Mouse (Mus musculus): ENCODE data around the gene Elmo1. TPM values are rescaled to one million over a fixed set of nuclear protein-coding genes. Genes with fewer than 3 reads are reported as not detected.

Gene Elmo1
- polyA plus RNA-seq, 1 experiment from 2014 or later = 12.2 TPM

DNA sequence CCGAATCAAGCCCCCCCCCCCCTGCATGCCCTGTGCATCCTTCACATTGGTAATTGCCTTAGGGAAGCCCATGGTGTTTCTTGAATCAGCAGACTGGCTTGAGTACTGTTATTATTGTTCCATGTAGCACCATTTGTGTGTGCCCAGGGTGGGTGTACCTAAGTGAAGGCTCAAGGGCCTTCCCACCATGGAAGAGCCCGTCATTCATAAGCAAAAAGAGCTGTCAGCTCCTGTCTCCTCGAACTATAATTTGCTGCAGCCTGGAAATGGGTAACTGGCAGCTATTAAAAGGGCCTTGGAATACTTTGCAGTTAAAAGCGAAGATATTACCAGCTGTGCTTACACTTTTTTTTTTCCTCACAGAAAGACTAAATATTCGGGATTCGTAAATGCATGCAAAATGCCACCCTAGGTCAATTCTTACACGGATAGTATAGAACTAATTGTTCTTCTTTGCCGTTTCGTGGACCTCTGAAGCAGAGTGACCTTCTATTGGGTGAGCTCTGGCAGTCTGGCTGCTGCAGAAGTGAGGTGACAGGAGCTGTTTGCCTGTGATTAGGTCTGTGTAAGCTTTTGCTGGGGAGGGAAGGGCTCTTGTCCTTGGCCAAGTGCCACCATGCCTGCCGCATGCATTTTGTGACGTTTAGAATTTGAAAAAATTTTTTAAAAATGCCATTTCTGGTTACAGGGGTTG, 19.7 kb downstream of the Elmo1 start:
- Histone ChIP-seq H3K9me3 (ENCODE audit: control insufficient read depth, low read depth, low read length) (no peaks in the 10 kb centered on the region), H3K9ac (replicated peaks; ENCODE audit: low read depth, low read length) (no peak overlapping the region), H3K36me3 (ENCODE audit: control insufficient read depth, insufficient read depth, low read length) (no peaks in the 10 kb centered on the region), H3K4me2 (replicated peaks; ENCODE audit: low read depth, low read length) (no peak overlapping the region), H3K4me1 (ENCODE audit: control insufficient read depth, insufficient read depth, low read length) (no peaks in the 10 kb centered on the region), H3K27me3 (ENCODE audit: control insufficient read depth, insufficient read depth, low read length) (no peaks in the 10 kb centered on the region), H3K4me3 (ENCODE audit: low read depth, low read length) (no peak overlapping the region), H3K27ac (ENCODE audit: low read length) (no peak overlapping the region)
- no peak for ATAC-seq (ENCODE audit: insufficient number of reproducible peaks, insufficient read depth, low FRiP score, low read depth)
- WGBS = 58% methylated on average over 11 of the region's 11 CpGs

DNA sequence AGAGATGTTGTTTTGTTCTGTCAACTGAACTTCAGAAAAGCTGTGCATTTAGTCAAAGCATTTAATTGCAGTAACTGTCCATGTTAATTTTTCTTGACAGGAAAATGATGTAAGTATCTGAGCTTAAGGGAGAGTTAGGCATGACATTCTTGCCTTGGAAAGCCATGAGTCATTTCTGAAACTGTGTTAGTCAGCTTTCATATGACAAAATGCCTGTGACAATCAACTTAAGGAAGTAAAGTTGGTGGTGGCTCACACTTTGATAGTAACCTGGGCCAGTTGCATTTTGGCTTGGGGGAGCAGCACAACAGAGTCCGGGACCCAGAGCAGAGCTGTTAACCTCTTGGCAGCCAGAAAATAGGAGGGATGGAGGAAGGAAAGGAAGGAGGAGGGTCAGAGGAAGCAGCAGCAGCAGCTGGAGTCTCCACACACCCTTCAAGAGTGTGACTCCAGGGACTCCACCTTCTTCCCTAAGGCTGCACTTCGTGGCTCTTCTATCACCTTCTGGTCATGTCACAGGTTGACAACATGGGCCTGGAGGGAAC, 20.9 kb downstream of the Elmo1 start:
- no peak overlapping the region for H3K27ac ChIP-seq (ENCODE audit: low read length)
- 42% methylated on average over 2 of the region's 2 CpGs for WGBS
- H3K36me3 ChIP-seq (ENCODE audit: control insufficient read depth, insufficient read depth, low read length) = no peaks in the 10 kb centered on the region
- no peak for ATAC-seq (ENCODE audit: insufficient number of reproducible peaks, insufficient read depth, low FRiP score, low read depth)
- no peak overlapping the region for H3K4me2 ChIP-seq (replicated peaks; ENCODE audit: low read depth, low read length)
- no peak overlapping the region for H3K4me3 ChIP-seq (ENCODE audit: low read depth, low read length)
- H3K27me3 ChIP-seq (ENCODE audit: control insufficient read depth, insufficient read depth, low read length) = no peaks in the 10 kb centered on the region
- no peak overlapping the region for H3K9ac ChIP-seq (replicated peaks; ENCODE audit: low read depth, low read length)
- H3K9me3 ChIP-seq (ENCODE audit: control insufficient read depth, low read depth, low read length) = no peaks in the 10 kb centered on the region
- H3K4me1 ChIP-seq (ENCODE audit: control insufficient read depth, insufficient read depth, low read length) = no peaks in the 10 kb centered on the region; the same call in 1 of the 2 replicates

- H3K9ac ChIP-seq (replicated peaks; ENCODE audit: low read depth, low read length) = no peak overlapping the region
- H3K4me3 ChIP-seq (ENCODE audit: low read depth, low read length) = no peak overlapping the region
- no peaks in the 10 kb centered on the region for H3K9me3 ChIP-seq (ENCODE audit: control insufficient read depth, low read depth, low read length)
- peaks cover 2% of the 10 kb centered on the region; the same call in 1 of the 2 replicates for H3K4me1 ChIP-seq (ENCODE audit: control insufficient read depth, insufficient read depth, low read length)
- H3K4me2 ChIP-seq (replicated peaks; ENCODE audit: low read depth, low read length) = no peak overlapping the region
- 48% methylated on average over 9 of the region's 9 CpGs for WGBS
- no peaks in the 10 kb centered on the region for H3K36me3 ChIP-seq (ENCODE audit: control insufficient read depth, insufficient read depth, low read length)
- H3K27me3 ChIP-seq (ENCODE audit: control insufficient read depth, insufficient read depth, low read length) = no peaks in the 10 kb centered on the region
- peak; percentile 46; the same call in 1 of the 2 replicates for ATAC-seq (ENCODE audit: insufficient number of reproducible peaks, insufficient read depth, low FRiP score, low read depth)
- H3K27ac ChIP-seq (ENCODE audit: low read length) = no peak overlapping the region
Measured at GRCm38 (mm10) chr13:20115131-20115907, 24.9 kb downstream of the Elmo1 start.

- Histone ChIP-seq H3K27me3 (ENCODE audit: control insufficient read depth, insufficient read depth, low read length) (no peaks in the 10 kb centered on the region), H3K4me2 (replicated peaks; ENCODE audit: low read depth, low read length) (no peak overlapping the region), H3K9ac (replicated peaks; ENCODE audit: low read depth, low read length) (no peak overlapping the region), H3K9me3 (ENCODE audit: control insufficient read depth, low read depth, low read length) (no peaks in the 10 kb centered on the region), H3K4me3 (ENCODE audit: low read depth, low read length) (no peak overlapping the region), H3K36me3 (ENCODE audit: control insufficient read depth, insufficient read depth, low read length) (no peaks in the 10 kb centered on the region), H3K4me1 (ENCODE audit: control insufficient read depth, insufficient read depth, low read length) (peaks cover 2% of the 10 kb centered on the region; the same call in 1 of the 2 replicates), H3K27ac (ENCODE audit: low read length) (no peak overlapping the region)
- ATAC-seq (ENCODE audit: insufficient number of reproducible peaks, insufficient read depth, low FRiP score, low read depth) = no peak
- WGBS = 59% methylated on average over 6 of the region's 6 CpGs
Measured at GRCm38 (mm10) chr13:20116019-20116418, 25.6 kb downstream of the Elmo1 start.

- Histone ChIP-seq H3K27ac (ENCODE audit: low read length) (no peak overlapping the region), H3K4me3 (ENCODE audit: low read depth, low read length) (no peak overlapping the region), H3K9me3 (ENCODE audit: control insufficient read depth, low read depth, low read length) (no peaks in the 10 kb centered on the region), H3K9ac (replicated peaks; ENCODE audit: low read depth, low read length) (no peak overlapping the region), H3K4me2 (replicated peaks; ENCODE audit: low read depth, low read length) (no peak overlapping the region), H3K36me3 (ENCODE audit: control insufficient read depth, insufficient read depth, low read length) (no peaks in the 10 kb centered on the region), H3K4me1 (ENCODE audit: control insufficient read depth, insufficient read depth, low read length) (peaks cover 2% of the 10 kb centered on the region; the same call in 1 of the 2 replicates), H3K27me3 (ENCODE audit: control insufficient read depth, insufficient read depth, low read length) (no peaks in the 10 kb centered on the region)
- ATAC-seq (ENCODE audit: insufficient number of reproducible peaks, insufficient read depth, low FRiP score, low read depth) = no peak
- WGBS = 67% methylated on average over 1 of the region's 1 CpGs
Measured at GRCm38 (mm10) chr13:20116868-20117510, 26.6 kb downstream of the Elmo1 start.

GRCm38 (mm10) chr13:20117691-20118090, 27.3 kb downstream of the Elmo1 start:
- H3K4me2 ChIP-seq (replicated peaks; ENCODE audit: low read depth, low read length) = no peak overlapping the region
- H3K9ac ChIP-seq (replicated peaks; ENCODE audit: low read depth, low read length) = no peak overlapping the region
- no peaks in the 10 kb centered on the region for H3K36me3 ChIP-seq (ENCODE audit: control insufficient read depth, insufficient read depth, low read length)
- no peaks in the 10 kb centered on the region for H3K9me3 ChIP-seq (ENCODE audit: control insufficient read depth, low read depth, low read length)
- no peak overlapping the region for H3K4me3 ChIP-seq (ENCODE audit: low read depth, low read length)
- H3K4me1 ChIP-seq (ENCODE audit: control insufficient read depth, insufficient read depth, low read length) = peaks cover 2% of the 10 kb centered on the region; the same call in 1 of the 2 replicates
- H3K27me3 ChIP-seq (ENCODE audit: control insufficient read depth, insufficient read depth, low read length) = no peaks in the 10 kb centered on the region
- H3K27ac ChIP-seq (ENCODE audit: low read length) = no peak overlapping the region
- ATAC-seq (ENCODE audit: insufficient number of reproducible peaks, insufficient read depth, low FRiP score, low read depth) = no peak
- 73% methylated on average over 1 of the region's 1 CpGs for WGBS

- H3K4me2 ChIP-seq (replicated peaks; ENCODE audit: low read depth, low read length) = no peak overlapping the region
- 87% methylated on average over 7 of the region's 7 CpGs for WGBS
- no peak overlapping the region for H3K9ac ChIP-seq (replicated peaks; ENCODE audit: low read depth, low read length)
- peaks cover 2% of the 10 kb centered on the region; the same call in 1 of the 2 replicates for H3K4me1 ChIP-seq (ENCODE audit: control insufficient read depth, insufficient read depth, low read length)
- ATAC-seq (ENCODE audit: insufficient number of reproducible peaks, insufficient read depth, low FRiP score, low read depth) = no peak
- H3K27me3 ChIP-seq (ENCODE audit: control insufficient read depth, insufficient read depth, low read length) = no peaks in the 10 kb centered on the region
- no peaks in the 10 kb centered on the region for H3K9me3 ChIP-seq (ENCODE audit: control insufficient read depth, low read depth, low read length)
- H3K4me3 ChIP-seq (ENCODE audit: low read depth, low read length) = no peak overlapping the region
- H3K27ac ChIP-seq (ENCODE audit: low read length) = no peak overlapping the region
- no peaks in the 10 kb centered on the region for H3K36me3 ChIP-seq (ENCODE audit: control insufficient read depth, insufficient read depth, low read length)
Measured at GRCm38 (mm10) chr13:20118909-20119308, 28.5 kb downstream of the Elmo1 start.

DNA sequence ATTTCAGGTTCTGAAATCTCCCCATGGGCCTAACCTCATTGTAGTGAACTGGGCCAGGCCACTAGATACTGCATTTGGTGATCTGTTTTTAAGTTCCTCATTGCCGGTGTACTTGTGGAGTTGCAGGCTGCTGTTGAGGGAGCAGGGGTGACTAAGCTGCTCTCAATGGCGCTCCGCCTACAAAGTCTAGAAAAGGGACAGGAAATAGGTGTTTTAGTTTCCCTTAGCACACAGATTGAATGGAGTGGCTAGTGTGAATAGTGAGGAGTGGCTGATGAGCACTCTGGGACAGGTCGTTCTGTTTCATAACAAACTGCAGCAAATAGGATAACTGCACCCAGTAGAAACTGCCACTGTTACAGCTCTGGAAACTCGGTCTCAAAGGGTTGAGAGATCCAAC, 30.3 kb downstream of the Elmo1 start:
- no peaks in the 10 kb centered on the region for H3K9me3 ChIP-seq (ENCODE audit: control insufficient read depth, low read depth, low read length)
- no peak overlapping the region for H3K9ac ChIP-seq (replicated peaks; ENCODE audit: low read depth, low read length)
- no peaks in the 10 kb centered on the region for H3K27me3 ChIP-seq (ENCODE audit: control insufficient read depth, insufficient read depth, low read length)
- H3K4me1 ChIP-seq (ENCODE audit: control insufficient read depth, insufficient read depth, low read length) = peaks cover 2% of the 10 kb centered on the region; the same call in 1 of the 2 replicates
- no peak overlapping the region for H3K4me3 ChIP-seq (ENCODE audit: low read depth, low read length)
- 64% methylated on average over 5 of the region's 5 CpGs for WGBS
- no peak overlapping the region for H3K27ac ChIP-seq (ENCODE audit: low read length)
- H3K4me2 ChIP-seq (replicated peaks; ENCODE audit: low read depth, low read length) = no peak overlapping the region
- no peak for ATAC-seq (ENCODE audit: insufficient number of reproducible peaks, insufficient read depth, low FRiP score, low read depth)
- H3K36me3 ChIP-seq (ENCODE audit: control insufficient read depth, insufficient read depth, low read length) = no peaks in the 10 kb centered on the region

Data from stomach, embryonic 14.5 days (tissue).